Mouse (Mus musculus): ENCODE results near the gene H2-Ab1.

H2-Ab1 gene

GRCm38 (mm10) chr17:34285371-34285770 lies 27.9 kb downstream of the H2-Ab1 start:
- no peak for DNase-seq (ENCODE audit: low read depth, low spot score)

- DNase-seq (ENCODE audit: low read depth, low spot score) = no peak
These were observed 28.4 kb downstream of the H2-Ab1 start for GRCm38 (mm10) chr17:34285848-34286247.

- no peak for DNase-seq (ENCODE audit: low read depth, low spot score)
These were observed 29.0 kb downstream of the H2-Ab1 start for GRCm38 (mm10) chr17:34286501-34286900.

- DNase-seq (ENCODE audit: low read depth, low spot score) = no peak
These were observed 29.5 kb downstream of the H2-Ab1 start for GRCm38 (mm10) chr17:34286999-34287398.

- no peak for DNase-seq (ENCODE audit: low read depth, low spot score)
These were observed 30.2 kb downstream of the H2-Ab1 start, which contains the start of gene H2-Aa for GRCm38 (mm10) chr17:34287648-34288047. TSS of gene H2-Aa (minus strand) at chr17:34287823.

- DNase-seq (ENCODE audit: low read depth, low spot score) = no peak
These were observed 30.6 kb downstream of the H2-Ab1 start for GRCm38 (mm10) chr17:34288131-34288530.

- DNase-seq (ENCODE audit: low read depth, low spot score) = no peak
These were observed 34.1 kb downstream of the H2-Ab1 start for GRCm38 (mm10) chr17:34291609-34292008.

- DNase-seq (ENCODE audit: low read depth, low spot score) = no peak
These were observed 35.1 kb downstream of the H2-Ab1 start for GRCm38 (mm10) chr17:34292570-34292969.

GRCm38 (mm10) chr17:34293533-34293932 lies 36.0 kb downstream of the H2-Ab1 start:
- DNase-seq (ENCODE audit: low read depth, low spot score) = no peak

- DNase-seq (ENCODE audit: low read depth, low spot score) = no peak
These were observed 36.8 kb downstream of the H2-Ab1 start for GRCm38 (mm10) chr17:34294249-34294648.

GRCm38 (mm10) chr17:34295307-34295706 lies 37.8 kb downstream of the H2-Ab1 start:
- DNase-seq (ENCODE audit: low read depth, low spot score) = no peak

GRCm38 (mm10) chr17:34295891-34296794 lies 38.7 kb downstream of the H2-Ab1 start:
- no peak for DNase-seq (ENCODE audit: low read depth, low spot score)

GRCm38 (mm10) chr17:34299356-34299755 lies 41.9 kb downstream of the H2-Ab1 start:
- DNase-seq (ENCODE audit: low read depth, low spot score) = no peak

- no peak for DNase-seq (ENCODE audit: low read depth, low spot score)
These were observed 42.6 kb downstream of the H2-Ab1 start for GRCm38 (mm10) chr17:34300071-34300470.

- no peak for DNase-seq (ENCODE audit: low read depth, low spot score)
These were observed 43.4 kb downstream of the H2-Ab1 start for GRCm38 (mm10) chr17:34300691-34301566.

- DNase-seq (ENCODE audit: low read depth, low spot score) = no peak
These were observed 44.2 kb downstream of the H2-Ab1 start for GRCm38 (mm10) chr17:34301670-34302190.

GRCm38 (mm10) chr17:34303789-34304188 lies 46.3 kb downstream of the H2-Ab1 start:
- DNase-seq (ENCODE audit: low read depth, low spot score) = no peak

- no peak for DNase-seq (ENCODE audit: low read depth, low spot score)
These were observed 47.3 kb downstream of the H2-Ab1 start for GRCm38 (mm10) chr17:34304751-34305150.

- no peak for DNase-seq (ENCODE audit: low read depth, low spot score)
These were observed 48.0 kb downstream of the H2-Ab1 start, which contains the start of gene H2-Eb1 for GRCm38 (mm10) chr17:34305380-34306030. TSS of gene H2-Eb1 (plus strand) at chr17:34305867.

GRCm38 (mm10) chr17:34306407-34306806 lies 48.9 kb downstream of the H2-Ab1 start:
- no peak for DNase-seq (ENCODE audit: low read depth, low spot score)

- no peak for DNase-seq (ENCODE audit: low read depth, low spot score)
These were observed 49.7 kb downstream of the H2-Ab1 start for GRCm38 (mm10) chr17:34307216-34307615.
